Mouse (Mus musculus) retina, postnatal 7 days (tissue): ENCODE measurements around the gene Hfm1.

Source experiments
- DNase-seq: peaks from one replicate; pipeline ENCODE4 v3.0.0-alpha.2; 2012; ENCODE audit warnings: low read depth, low spot score

The Hfm1 gene

GRCm38 (mm10) chr5:106843906-106844305, 82.2 kb downstream of the Hfm1 start:
- no peak for DNase-seq

DNA sequence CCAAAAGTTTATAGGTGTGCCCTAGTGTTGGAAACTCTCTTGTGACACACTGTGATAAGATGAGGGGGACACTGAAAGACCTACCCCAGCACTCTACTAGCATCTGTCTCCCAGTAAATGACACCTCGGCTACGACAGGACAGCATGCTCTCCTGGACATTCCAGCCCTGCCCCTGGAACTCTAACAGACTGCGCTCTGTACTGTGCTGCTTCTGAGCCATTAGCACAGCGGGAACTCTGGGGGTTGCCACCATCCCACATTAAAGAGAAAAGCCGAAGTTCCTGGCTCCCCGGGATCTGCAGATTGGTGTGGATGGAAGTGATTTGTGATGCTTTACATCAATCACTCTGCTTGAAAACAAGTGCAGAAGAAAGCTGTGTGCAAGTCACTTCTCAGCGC, 93.1 kb downstream of the Hfm1 start:
- DNase-seq = no peak

DNA sequence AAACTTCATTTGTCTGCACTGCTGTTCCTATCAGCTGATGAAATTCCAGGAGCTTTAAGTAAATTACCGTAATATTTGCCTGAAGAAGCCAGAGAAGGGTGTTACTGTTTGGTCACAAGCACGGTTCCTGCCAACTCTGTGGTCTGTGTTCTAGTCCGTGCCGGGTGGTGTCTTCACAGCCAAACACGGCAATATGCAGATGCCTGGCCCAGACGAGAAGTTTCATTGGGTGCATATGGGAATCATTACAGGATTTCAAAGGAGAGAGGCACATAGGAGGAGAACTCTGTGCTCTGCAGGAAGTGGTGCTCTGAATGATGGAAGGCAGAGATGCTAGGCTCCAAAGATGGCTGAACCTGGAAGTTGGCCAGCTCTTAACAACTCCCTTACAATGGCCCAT, 94.7 kb downstream of the Hfm1 start:
- no peak for DNase-seq

DNA sequence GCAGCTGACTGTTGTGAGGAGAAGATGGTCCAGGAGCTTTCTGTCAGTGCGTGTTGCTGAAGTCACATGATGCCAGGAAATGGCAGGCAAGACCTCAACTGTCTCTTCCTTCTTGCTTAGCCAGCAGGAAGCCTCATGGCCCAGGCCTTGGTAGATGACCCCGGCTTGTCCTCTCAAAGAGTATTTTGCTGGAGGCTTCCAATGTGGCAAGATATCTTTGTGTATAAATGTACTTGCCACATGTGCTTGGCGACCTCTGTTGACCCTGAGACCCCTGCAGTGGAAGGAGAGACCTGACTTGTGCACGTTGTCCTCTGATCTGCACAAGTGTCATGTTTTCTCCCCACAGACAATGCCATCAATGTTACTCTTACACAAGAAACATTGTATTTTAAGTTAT, 95.3 kb downstream of the Hfm1 start:
- no peak for DNase-seq

DNA sequence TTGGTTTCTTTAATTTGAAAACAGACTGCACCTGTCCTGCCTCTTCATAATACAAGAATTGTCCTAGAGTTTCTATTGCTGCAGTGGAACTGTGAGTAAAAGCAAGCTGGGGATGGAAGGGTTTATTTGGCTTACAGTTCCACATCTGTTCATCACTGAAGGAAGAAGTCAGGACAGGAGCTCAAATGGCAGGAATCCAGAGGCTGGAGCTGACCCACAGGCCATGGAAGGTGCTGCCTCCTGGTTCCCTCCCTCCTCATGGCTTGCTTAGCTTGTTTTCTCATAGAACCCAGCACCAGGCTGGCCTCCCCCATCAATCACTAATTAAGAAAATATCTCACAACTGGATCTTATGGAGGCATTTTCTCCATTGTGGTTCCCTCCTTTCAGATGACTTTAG, 99.4 kb downstream of the Hfm1 start:
- no peak for DNase-seq

DNA sequence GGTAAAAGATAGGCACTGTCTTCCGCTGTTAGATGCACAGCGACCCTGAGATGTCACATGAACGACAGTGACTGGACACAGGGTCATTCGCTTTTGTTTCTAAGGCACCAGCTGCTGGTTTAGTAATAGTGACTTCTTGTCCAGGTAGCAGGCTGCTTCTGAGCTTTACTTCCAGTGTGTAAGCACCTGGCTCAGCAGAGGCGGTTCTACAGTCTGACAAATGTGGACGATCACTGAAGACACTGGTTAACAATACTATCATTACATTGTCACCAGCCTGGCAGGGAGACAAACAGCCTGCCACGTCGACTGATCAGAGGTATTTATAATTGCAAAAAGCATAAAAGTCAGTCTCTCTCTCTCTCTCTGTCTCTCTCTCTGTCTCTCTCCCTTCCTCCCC, 100.1 kb downstream of the Hfm1 start:
- DNase-seq = no peak

DNA sequence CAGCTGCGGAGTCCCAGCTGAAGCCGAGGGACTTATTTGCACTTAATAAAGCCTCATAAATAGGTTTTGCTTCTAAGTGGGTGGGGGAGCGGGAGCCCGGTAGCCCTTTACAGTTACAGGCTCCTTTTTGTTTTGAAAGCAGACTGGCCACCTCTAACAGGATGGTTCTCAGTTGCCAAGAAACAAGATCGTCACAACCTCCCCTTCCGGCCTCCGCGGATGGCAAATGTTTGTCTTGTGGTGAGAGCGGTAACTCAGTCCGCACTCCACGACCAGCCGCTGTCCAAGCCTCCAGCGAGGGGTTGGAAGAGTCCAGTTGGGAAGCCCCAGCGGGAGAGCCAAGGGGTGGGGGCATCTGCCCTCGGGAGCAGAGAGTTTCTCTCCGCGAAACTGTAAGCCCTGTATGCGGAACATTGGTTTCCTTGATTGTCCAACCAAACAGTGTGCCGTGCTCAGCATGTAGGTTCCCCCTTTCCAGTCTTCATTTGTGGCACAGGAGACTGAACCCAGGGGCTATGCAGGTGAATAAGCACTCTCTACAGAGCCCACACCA, 100.7 kb downstream of the Hfm1 start:
- DNase-seq = no peak

DNA sequence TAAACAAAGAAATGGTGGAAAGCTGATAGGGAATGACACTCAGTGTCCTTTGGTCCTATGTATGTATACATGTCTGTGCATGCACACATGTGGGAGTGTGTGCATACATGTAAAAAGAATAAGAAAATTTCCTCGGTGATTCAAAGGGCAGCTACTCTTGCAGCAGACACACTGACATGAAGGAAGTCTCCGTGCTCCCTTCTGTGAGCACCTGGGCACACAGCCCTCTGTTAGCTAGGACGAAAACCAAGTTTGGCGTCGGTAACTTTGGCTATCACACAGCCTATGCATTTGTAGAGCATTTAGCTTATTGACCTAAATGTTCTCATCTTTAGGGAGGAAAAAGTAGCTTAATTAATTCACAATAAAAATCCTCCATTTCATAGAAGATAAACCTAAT, 101.4 kb downstream of the Hfm1 start:
- no peak for DNase-seq

DNA sequence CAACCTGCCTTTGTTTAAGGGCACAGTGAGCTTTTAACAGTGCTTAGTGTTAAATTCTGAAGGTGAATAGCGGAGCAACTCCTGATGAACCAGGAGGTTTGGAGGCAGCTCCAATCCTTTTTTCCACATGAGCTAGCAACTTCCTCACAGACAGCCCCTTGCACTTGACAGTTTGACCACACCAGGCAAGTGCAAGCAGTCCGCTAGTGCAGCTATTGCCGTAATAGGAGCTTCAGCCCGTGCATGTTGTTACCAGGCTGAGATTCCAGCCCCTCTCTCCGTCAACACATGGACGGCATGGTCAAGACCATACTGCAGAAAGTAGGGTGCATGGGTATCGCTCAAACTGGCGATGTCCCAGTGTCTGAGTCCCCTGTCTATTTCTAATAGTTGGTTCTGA, 106.5 kb downstream of the Hfm1 start:
- DNase-seq = no peak

DNA sequence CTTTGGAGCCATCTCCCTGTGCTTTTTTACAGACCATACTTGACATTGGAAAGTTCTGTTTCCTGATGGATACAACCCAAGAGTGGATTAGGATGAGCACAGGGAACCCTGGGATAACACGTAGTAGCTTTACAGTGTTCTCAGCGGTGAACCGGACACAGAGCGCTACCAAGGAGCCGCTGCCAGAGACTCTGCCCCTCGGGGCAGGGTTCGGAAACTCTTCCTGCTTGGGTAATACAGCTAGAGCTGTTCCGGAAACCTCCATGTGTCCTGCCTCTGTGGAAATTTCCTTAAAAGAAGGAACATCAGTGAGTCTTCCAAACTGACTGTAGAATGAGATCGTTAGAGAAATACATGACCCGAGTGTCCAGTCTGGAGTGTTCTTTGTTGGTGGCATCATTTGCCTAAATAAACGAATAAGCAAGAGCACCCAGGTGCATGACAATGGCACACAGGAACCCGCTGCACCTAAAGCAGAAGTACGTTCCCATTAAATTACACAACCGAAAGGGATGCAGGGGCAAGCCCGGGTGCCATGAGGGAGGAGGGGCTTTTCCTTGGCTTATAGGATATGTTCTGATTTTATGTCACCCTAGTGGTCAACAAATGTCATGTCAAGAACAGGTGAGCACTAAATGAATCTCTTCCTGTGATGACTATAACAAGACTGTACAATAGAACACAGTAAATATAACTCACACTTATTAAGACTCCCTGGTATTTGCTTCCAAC, 110.0 kb downstream of the Hfm1 start:
- DNase-seq = no peak

- DNase-seq = no peak
Observed at GRCm38 (mm10) chr5:106814611-106815010, 111.5 kb downstream of the Hfm1 start.

DNA sequence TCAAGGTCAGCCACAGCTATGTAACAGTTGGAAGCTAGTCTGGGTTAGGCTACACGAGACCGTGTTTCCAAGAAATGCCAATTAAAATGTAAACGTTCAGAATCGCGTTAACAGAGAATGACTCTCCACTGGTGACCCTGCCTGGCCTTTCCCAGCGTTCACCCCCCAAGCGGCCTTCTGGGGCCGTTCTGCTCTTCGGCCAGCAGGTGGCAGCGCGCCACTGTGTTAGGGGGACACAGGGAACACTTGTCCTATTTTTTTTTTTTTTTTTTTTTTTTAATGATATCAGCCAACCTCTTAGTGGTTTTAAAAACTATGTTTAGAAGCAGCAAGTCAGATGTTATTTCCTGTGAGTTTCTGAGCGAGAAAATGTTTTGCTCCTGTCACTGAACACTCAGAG, 123.0 kb downstream of the Hfm1 start:
- DNase-seq = peak; percentile 45

GRCm38 (mm10) chr5:106801886-106802798, 124.0 kb downstream of the Hfm1 start:
- DNase-seq = peak; percentile 64

GRCm38 (mm10) chr5:106801215-106801863, 124.8 kb downstream of the Hfm1 start:
- no peak for DNase-seq

GRCm38 (mm10) chr5:106797896-106798295, 128.2 kb downstream of the Hfm1 start:
- no peak for DNase-seq

GRCm38 (mm10) chr5:106791241-106791572, 134.9 kb downstream of the Hfm1 start:
- peak; percentile 31 for DNase-seq

GRCm38 (mm10) chr5:106790496-106791240, 135.5 kb downstream of the Hfm1 start:
- no peak for DNase-seq
